Mouse (Mus musculus) heart, postnatal 0 days (tissue): ENCODE measurements around the gene Acvrl1. TPM values are rescaled to one million over a fixed set of nuclear protein-coding genes. Genes with fewer than 3 reads are reported as not detected.
A peak's percentile ranks its signal among the peaks of the same experiment; 100 is the strongest.

Source experiments
- ATAC-seq: fragments of 200-750 bp; cut with Nextera tagmentation; 2 replicates; pipeline ENCODE4 v1.8.0; 2017; ENCODE audit warnings: low read depth, moderate number of reproducible peaks, moderate library complexity; ENCODE audit not compliant: insufficient read depth
- DNase-seq: peaks from one replicate; pipeline ENCODE4 v3.0.0-alpha.2; 2016; ENCODE audit warnings: low spot score
- H3K27ac ChIP-seq: fragments of 300-500 bp; sonication (generic); 2 replicates; pipeline ENCODE4 v1.5.1; 2014; ENCODE audit warnings: low read depth, mild to moderate bottlenecking
- H3K27me3 ChIP-seq: fragments of 300-500 bp; sonication (generic); 2 replicates; pipeline ENCODE4 v1.6.1; 2014; ENCODE audit warnings: low read length, mixed read lengths; ENCODE audit not compliant: control insufficient read depth, insufficient read depth
- H3K36me3 ChIP-seq: fragments of 300-500 bp; sonication (generic); replicated peaks from 2 replicates; pipeline ENCODE4 v1.6.1; 2014; ENCODE audit warnings: low read length, mixed read lengths; ENCODE audit not compliant: control insufficient read depth, insufficient read depth
- H3K4me1 ChIP-seq: fragments of 300-500 bp; sonication (generic); 2 replicates; pipeline ENCODE4 v1.6.1; 2014; ENCODE audit warnings: antibody characterized with exemption; ENCODE audit not compliant: control insufficient read depth, insufficient read depth
- H3K4me2 ChIP-seq: fragments of 300-500 bp; sonication (generic); 2 replicates; pipeline ENCODE4 v1.6.1; 2014; ENCODE audit warnings: low read depth, mild to moderate bottlenecking, low read length, moderate library complexity
- H3K4me3 ChIP-seq: fragments of 300-500 bp; sonication (generic); 2 replicates; pipeline ENCODE4 v1.5.1; 2014; ENCODE audit warnings: low read depth, low read length
- H3K9ac ChIP-seq: fragments of 300-500 bp; sonication (generic); replicated peaks from 2 replicates; pipeline ENCODE4 v1.6.1; 2014; ENCODE audit warnings: low read depth, low read length, mixed read lengths
- H3K9me3 ChIP-seq: fragments of 300-500 bp; sonication (generic); replicated peaks from 2 replicates; pipeline ENCODE4 v1.6.1; 2016; ENCODE audit warnings: low read length; ENCODE audit not compliant: control insufficient read depth
- CTCF ChIP-seq: IDR thresholded peaks from 2 replicates; pipeline ENCODE4 v1.5.1; 2016; ENCODE audit warnings: antibody characterized with exemption, control low read depth, low read depth
- EP300 ChIP-seq: IDR thresholded peaks from 2 replicates; pipeline ENCODE4 v1.6.1; 2016; ENCODE audit warnings: antibody characterized with exemption, low read depth
- WGBS: fragments of 180-500 bp; shearing (Covaris S2); extraction: QIAGEN DNeasy Blood & Tissue Kit; methylation state at CpG from one replicate; pipeline ENCODE4 v1.1.7; 2014; 5-methylcytosine and 5-hydroxymethylcytosine counted together
- polyA plus RNA-seq: library from polyadenylated mRNA; unstranded; fragments of >200 nt; fragmentation: Nextera tagmentation; extraction: Ambion mirVana; gene quantifications from 2 replicates; pipeline ENCODE4 v1.2.1, GENCODE M21; 2015
- total RNA-seq: library from RNA; depleted of rRNA; stranded (reverse); fragments of >200 nt; gene quantifications from 2 replicates; pipeline ENCODE4 v1.2.3, GENCODE M21; 2014; ENCODE audit warnings: low replicate concordance

The Acvrl1 gene
- total and polyA plus RNA-seq, 2 experiments from 2014 or later, result 9.3 to 36.0 TPM

DNA sequence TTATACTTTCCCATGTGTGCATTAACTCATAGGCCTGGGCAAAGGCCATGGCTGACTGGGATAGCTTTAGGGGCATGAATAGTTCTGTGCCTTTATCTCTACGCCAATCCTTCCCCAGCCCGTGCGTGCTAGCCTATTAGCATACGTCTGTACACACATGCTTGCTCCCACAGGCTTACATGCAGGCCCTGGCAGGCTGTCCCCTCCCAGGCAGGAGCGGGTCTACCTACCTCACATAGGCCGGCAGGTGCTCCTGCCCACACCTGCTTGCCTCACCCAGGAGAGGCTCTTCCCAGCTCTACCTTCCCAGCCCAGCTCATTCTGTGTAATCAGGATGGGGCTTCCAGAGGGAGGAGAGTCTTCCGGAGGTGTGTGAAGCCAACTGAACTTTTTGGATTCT lies 33.2 kb downstream of the Acvrl1 start:
- Histone ChIP-seq H3K9me3 (no peaks in the 10 kb centered on the region; the same call in 1 of the 2 replicates), H3K4me3 (no peak overlapping the region), H3K4me1 (peaks cover 9% of the 10 kb centered on the region; the same call in 1 of the 2 replicates), H3K27ac (no peak overlapping the region), H3K9ac (no peak overlapping the region), H3K36me3 (no peaks in the 10 kb centered on the region), H3K4me2 (no peak overlapping the region), H3K27me3 (no peaks in the 10 kb centered on the region)
- WGBS, result 78% methylated on average over 7 of the region's 7 CpGs
- no peak for DNase-seq
- no peak for ATAC-seq
- no peak for TF ChIP-seq CTCF
- TF ChIP-seq EP300, result no peak

DNA sequence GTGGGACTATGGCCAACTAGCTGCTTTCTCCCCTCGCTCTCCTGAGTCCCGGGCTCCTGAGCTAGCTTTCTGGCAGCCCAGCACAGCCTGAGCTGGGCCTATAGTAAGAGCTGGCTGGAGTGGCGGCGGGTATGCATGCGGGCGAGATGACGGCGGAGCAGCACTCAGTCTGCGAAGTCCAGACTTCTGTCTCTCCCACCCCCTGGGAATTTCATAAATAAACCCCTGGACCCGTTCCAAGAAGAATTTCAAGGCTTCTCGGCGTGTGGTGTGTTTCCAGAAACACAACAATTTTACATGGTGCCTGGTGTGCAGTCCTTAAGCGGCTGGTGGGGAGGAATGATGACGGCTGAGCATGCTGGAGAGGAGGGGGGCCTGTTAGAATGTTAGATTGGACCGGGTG lies 34.7 kb downstream of the Acvrl1 start:
- Histone ChIP-seq H3K4me2 (no peak overlapping the region), H3K27ac (peak overlapping the region; percentile 19), H3K9me3 (no peaks in the 10 kb centered on the region), H3K9ac (no peak overlapping the region), H3K27me3 (no peaks in the 10 kb centered on the region), H3K36me3 (no peaks in the 10 kb centered on the region), H3K4me1 (peaks cover 9% of the 10 kb centered on the region; the same call in 1 of the 2 replicates), H3K4me3 (no peak overlapping the region)
- DNase-seq (no peak), ATAC-seq (peak; percentile 62; the same call in 1 of the 2 replicates)
- TF ChIP-seq CTCF (no peak), EP300 (no peak)
- 29% methylated on average over 15 of the region's 15 CpGs for WGBS

- WGBS, result 48% methylated on average over 5 of the region's 5 CpGs
- H3K4me2 ChIP-seq, result no peak overlapping the region
- H3K9ac ChIP-seq, result no peak overlapping the region
- no peaks in the 10 kb centered on the region for H3K27me3 ChIP-seq
- H3K27ac ChIP-seq, result peak overlapping the region; percentile 19; the same call in 1 of the 2 replicates
- H3K4me1 ChIP-seq, result peaks cover 9% of the 10 kb centered on the region; the same call in 1 of the 2 replicates
- DNase-seq, result no peak
- H3K9me3 ChIP-seq, result no peaks in the 10 kb centered on the region
- no peaks in the 10 kb centered on the region for H3K36me3 ChIP-seq
- no peak overlapping the region for H3K4me3 ChIP-seq
- TF ChIP-seq CTCF, result no peak
- TF ChIP-seq EP300, result no peak
- ATAC-seq, result peak; percentile 55
Measured at GRCm38 (mm10) chr15:101163854-101164253, 35.5 kb downstream of the Acvrl1 start.

- H3K9ac ChIP-seq, result no peak overlapping the region
- H3K4me1 ChIP-seq, result peaks cover 9% of the 10 kb centered on the region; the same call in 1 of the 2 replicates
- no peak overlapping the region for H3K27ac ChIP-seq
- TF ChIP-seq EP300, result no peak
- no peak for TF ChIP-seq CTCF
- H3K4me3 ChIP-seq, result no peak overlapping the region
- DNase-seq, result no peak
- ATAC-seq, result 0 out of 2 replicates have a peak, but pooled peaks have one; percentile 10
- no peaks in the 10 kb centered on the region for H3K36me3 ChIP-seq
- no peaks in the 10 kb centered on the region for H3K27me3 ChIP-seq
- H3K9me3 ChIP-seq, result no peaks in the 10 kb centered on the region
- no peak overlapping the region for H3K4me2 ChIP-seq
- 55% methylated on average over 5 of the region's 5 CpGs for WGBS
Measured at GRCm38 (mm10) chr15:101164291-101164690, 36.0 kb downstream of the Acvrl1 start.

- WGBS, result 51% methylated on average over 16 of the region's 16 CpGs
- Histone ChIP-seq H3K4me3 (no peak overlapping the region), H3K27me3 (no peaks in the 10 kb centered on the region), H3K9ac (no peak overlapping the region), H3K4me2 (no peak overlapping the region), H3K4me1 (peaks cover 5% of the 10 kb centered on the region; the same call in 1 of the 2 replicates), H3K36me3 (no peaks in the 10 kb centered on the region), H3K9me3 (no peaks in the 10 kb centered on the region), H3K27ac (no peak overlapping the region)
- ATAC-seq, result no peak
- no peak for DNase-seq
- TF ChIP-seq EP300 (no peak), CTCF (no peak)
Measured at GRCm38 (mm10) chr15:101165658-101166437, 37.5 kb downstream of the Acvrl1 start.
